Mouse (Mus musculus): ENCODE data around the gene Mmp15.
A peak's percentile ranks its signal among the peaks of the same experiment; 100 is the strongest.

Gene Mmp15

GRCm38 (mm10) chr8:95352151-95352870 is at the start of gene Mmp15:
Mmp15 (plus strand) TSS chr8:95352268.
- peak in 1 of 2 experiments; percentile 54 for DNase-seq (ENCODE audit: low spot score in 2 of 2)

- no peak for DNase-seq (ENCODE audit: low spot score in 2 of 2)
Observed at GRCm38 (mm10) chr8:95302410-95302809, 49.7 kb upstream of the Mmp15 start.

GRCm38 (mm10) chr8:95305526-95305925 is 46.5 kb upstream of the Mmp15 start:
- no peak for DNase-seq (ENCODE audit: low spot score in 2 of 2)

- DNase-seq (ENCODE audit: low spot score in 2 of 2): no peak
Observed at GRCm38 (mm10) chr8:95306431-95306830, 45.6 kb upstream of the Mmp15 start, which contains the start of gene Cngb1. Cngb1 (minus strand) TSS chr8:95306585.

GRCm38 (mm10) chr8:95310342-95310970 is 41.6 kb upstream of the Mmp15 start, which contains the start of gene Tepp:
Tepp (plus strand) TSS chr8:95310566.
- no peak for DNase-seq (ENCODE audit: low spot score in 2 of 2)

- DNase-seq (ENCODE audit: low spot score in 2 of 2): no peak
Observed at GRCm38 (mm10) chr8:95312836-95313235, 39.2 kb upstream of the Mmp15 start.

- no peak for DNase-seq (ENCODE audit: low spot score in 2 of 2)
Observed at GRCm38 (mm10) chr8:95313857-95314256, 38.2 kb upstream of the Mmp15 start.

GRCm38 (mm10) chr8:95314707-95315106 is 37.4 kb upstream of the Mmp15 start:
- DNase-seq (ENCODE audit: low spot score in 2 of 2): no peak

- no peak for DNase-seq (ENCODE audit: low spot score in 2 of 2)
Observed at GRCm38 (mm10) chr8:95315350-95315749, 36.7 kb upstream of the Mmp15 start.

- DNase-seq (ENCODE audit: low spot score in 2 of 2): no peak
Observed at GRCm38 (mm10) chr8:95320224-95321139, 31.6 kb upstream of the Mmp15 start.

- no peak for DNase-seq (ENCODE audit: low spot score in 2 of 2)
Observed at GRCm38 (mm10) chr8:95323201-95323600, 28.9 kb upstream of the Mmp15 start.

GRCm38 (mm10) chr8:95324646-95325045 is 27.4 kb upstream of the Mmp15 start:
- no peak for DNase-seq (ENCODE audit: low spot score in 2 of 2)

- no peak for DNase-seq (ENCODE audit: low spot score in 2 of 2)
Observed at GRCm38 (mm10) chr8:95326822-95327221, 25.2 kb upstream of the Mmp15 start.

GRCm38 (mm10) chr8:95327866-95328465 is 24.1 kb upstream of the Mmp15 start:
- no peak for DNase-seq (ENCODE audit: low spot score in 2 of 2)

- DNase-seq (ENCODE audit: low spot score in 2 of 2): no peak
Observed at GRCm38 (mm10) chr8:95330367-95330766, 21.7 kb upstream of the Mmp15 start.

- DNase-seq (ENCODE audit: low spot score in 2 of 2): peak; percentile 34 to 38
Observed at GRCm38 (mm10) chr8:95331156-95331719, 20.8 kb upstream of the Mmp15 start.

- DNase-seq (ENCODE audit: low spot score in 2 of 2): peak; percentile 83 to 88
Observed at GRCm38 (mm10) chr8:95331720-95332436, 20.2 kb upstream of the Mmp15 start, which contains the start of the genes Zfp319 and Usb1. Zfp319 (minus strand) TSS chr8:95331950. Usb1 (plus strand) TSS chr8:95332284.

- no peak for DNase-seq (ENCODE audit: low spot score in 2 of 2)
Observed at GRCm38 (mm10) chr8:95332437-95333199, 19.4 kb upstream of the Mmp15 start.

- DNase-seq (ENCODE audit: low spot score in 2 of 2): no peak
Observed at GRCm38 (mm10) chr8:95335706-95336105, 16.4 kb upstream of the Mmp15 start.

- no peak for DNase-seq (ENCODE audit: low spot score in 2 of 2)
Observed at GRCm38 (mm10) chr8:95336363-95336762, 15.7 kb upstream of the Mmp15 start.
